Mouse (Mus musculus): Measurements from ENCODE around the gene Celf6. TPM values are rescaled to one million over a fixed set of nuclear protein-coding genes. Genes with fewer than 3 reads are reported as not detected.

Gene Celf6
- polyA plus RNA-seq, 1 experiment, result 28.3 TPM

DNA sequence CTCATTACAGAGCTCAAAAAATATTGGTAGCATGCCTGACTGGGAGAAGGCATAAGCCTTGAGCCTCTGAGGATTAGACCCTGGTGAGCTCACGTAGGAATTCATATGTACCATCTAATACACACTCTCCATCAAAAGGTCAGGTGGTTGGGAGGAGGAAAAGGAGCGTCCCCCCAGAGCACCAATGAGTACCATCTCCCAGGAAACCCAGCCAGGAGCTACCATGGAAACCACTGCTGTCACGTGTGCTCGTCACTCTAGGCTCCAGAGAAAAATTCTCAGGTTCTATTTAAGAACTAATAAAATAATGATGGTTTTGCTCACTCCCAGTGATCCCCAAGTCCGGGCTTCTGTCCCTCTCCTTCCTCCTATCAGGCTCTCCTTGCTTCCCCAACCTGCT is 10.5 kb downstream of the Celf6 start:
- no peak for TF ChIP-seq CTCF (IDR thresholded peaks at IDR 0.05; ENCODE audit: borderline replicate concordance, extremely low read depth, insufficient read depth, insufficient read length)
- no peak for TF ChIP-seq POLR2A (IDR thresholded peaks at IDR 0.05; ENCODE audit: borderline replicate concordance, extremely low read depth, insufficient read depth, insufficient read length, poor library complexity, severe bottlenecking)
- peak; percentile 82 for DNase-seq (ENCODE audit: low read depth)

- peak; percentile 95 for DNase-seq (ENCODE audit: low read depth)
- TF ChIP-seq CTCF (IDR thresholded peaks at IDR 0.05; ENCODE audit: borderline replicate concordance, extremely low read depth, insufficient read depth, insufficient read length) (no peak), POLR2A (IDR thresholded peaks at IDR 0.05; ENCODE audit: borderline replicate concordance, extremely low read depth, insufficient read depth, insufficient read length, poor library complexity, severe bottlenecking) (no peak)
Measured at GRCm38 (mm10) chr9:59588710-59589671, 11.3 kb downstream of the Celf6 start.

- no peak for TF ChIP-seq CTCF (IDR thresholded peaks at IDR 0.05; ENCODE audit: borderline replicate concordance, extremely low read depth, insufficient read depth, insufficient read length)
- TF ChIP-seq POLR2A (IDR thresholded peaks at IDR 0.05; ENCODE audit: borderline replicate concordance, extremely low read depth, insufficient read depth, insufficient read length, poor library complexity, severe bottlenecking), result no peak
- DNase-seq (ENCODE audit: low read depth), result no peak
Measured at GRCm38 (mm10) chr9:59589703-59590439, 12.2 kb downstream of the Celf6 start.

DNA sequence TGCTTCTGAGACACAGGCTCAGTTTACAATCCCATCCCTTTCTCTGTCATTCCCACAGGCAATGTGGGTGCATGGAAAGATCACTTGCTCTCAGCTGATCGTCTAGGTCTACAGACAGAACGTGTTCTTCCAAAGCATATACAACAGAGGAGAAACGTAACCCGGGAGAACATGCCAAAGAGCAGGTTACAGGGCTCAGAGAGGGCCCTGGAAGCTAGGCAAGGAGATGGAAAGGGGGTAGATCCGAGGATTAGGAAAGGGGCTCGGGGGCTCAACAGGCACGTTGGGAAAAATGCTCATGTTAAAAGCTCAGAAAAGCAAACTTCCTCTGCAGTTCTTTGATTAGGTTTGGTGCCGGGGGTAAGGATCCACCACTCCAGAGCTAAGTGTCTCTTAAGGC is 23.9 kb downstream of the Celf6 start:
- TF ChIP-seq POLR2A (IDR thresholded peaks at IDR 0.05; ENCODE audit: borderline replicate concordance, extremely low read depth, insufficient read depth, insufficient read length, poor library complexity, severe bottlenecking) (no peak), CTCF (IDR thresholded peaks at IDR 0.05; ENCODE audit: borderline replicate concordance, extremely low read depth, insufficient read depth, insufficient read length) (no peak)

DNA sequence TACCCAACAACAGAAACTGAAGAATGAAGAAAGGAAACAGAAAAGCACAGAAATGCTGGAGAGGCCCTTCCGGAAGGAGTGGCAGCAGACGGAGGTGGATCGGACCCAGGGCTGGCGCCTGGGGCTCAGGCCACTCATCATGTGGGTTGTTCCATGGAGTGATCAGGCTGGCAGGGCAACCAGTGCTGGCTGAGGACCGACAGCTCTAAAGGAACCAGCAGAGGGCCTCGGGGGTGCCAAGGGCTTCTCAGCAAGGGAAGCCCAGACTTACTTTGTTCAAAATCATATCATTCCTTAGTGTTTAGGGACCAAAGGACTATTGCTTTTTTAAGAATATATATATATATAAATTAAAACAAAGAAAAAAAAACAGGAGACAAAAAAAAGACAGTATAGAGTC is 28.2 kb downstream of the Celf6 start:
- TF ChIP-seq CTCF (IDR thresholded peaks at IDR 0.05; ENCODE audit: borderline replicate concordance, extremely low read depth, insufficient read depth, insufficient read length), result 0 out of 2 replicates have a peak, but pooled peaks have one; percentile 10
- no peak for TF ChIP-seq POLR2A (IDR thresholded peaks at IDR 0.05; ENCODE audit: borderline replicate concordance, extremely low read depth, insufficient read depth, insufficient read length, poor library complexity, severe bottlenecking)

More for the DNA sequence above, 23.9 kb downstream of the Celf6 start:
- DNase-seq (ENCODE audit: low read depth), result no peak

DNA sequence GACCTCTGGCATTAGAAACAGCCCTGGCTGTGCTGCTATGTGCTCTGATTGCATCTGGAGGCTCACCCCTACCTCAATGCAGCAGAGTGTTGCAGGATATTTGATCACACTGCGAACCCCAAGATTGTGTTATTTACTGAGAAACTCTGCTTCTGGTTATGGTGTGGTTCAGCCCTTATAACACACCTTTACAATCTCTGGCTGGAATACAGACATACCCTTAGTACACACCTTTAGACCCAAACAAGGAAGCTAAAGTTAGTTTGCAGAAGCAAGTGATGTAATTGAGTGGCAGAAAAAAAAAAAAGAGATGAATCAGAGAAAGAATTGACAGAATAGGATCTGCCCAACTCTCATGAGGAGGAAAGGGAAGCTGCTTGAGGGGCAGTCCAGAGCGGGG is 33.2 kb downstream of the Celf6 start:
- DNase-seq (ENCODE audit: low read depth), result no peak
- TF ChIP-seq POLR2A (IDR thresholded peaks at IDR 0.05; ENCODE audit: borderline replicate concordance, extremely low read depth, insufficient read depth, insufficient read length, poor library complexity, severe bottlenecking), result no peak
- TF ChIP-seq CTCF (IDR thresholded peaks at IDR 0.05; ENCODE audit: borderline replicate concordance, extremely low read depth, insufficient read depth, insufficient read length), result no peak

More for the DNA sequence above, 28.2 kb downstream of the Celf6 start:
- no peak for DNase-seq (ENCODE audit: low read depth)

DNA sequence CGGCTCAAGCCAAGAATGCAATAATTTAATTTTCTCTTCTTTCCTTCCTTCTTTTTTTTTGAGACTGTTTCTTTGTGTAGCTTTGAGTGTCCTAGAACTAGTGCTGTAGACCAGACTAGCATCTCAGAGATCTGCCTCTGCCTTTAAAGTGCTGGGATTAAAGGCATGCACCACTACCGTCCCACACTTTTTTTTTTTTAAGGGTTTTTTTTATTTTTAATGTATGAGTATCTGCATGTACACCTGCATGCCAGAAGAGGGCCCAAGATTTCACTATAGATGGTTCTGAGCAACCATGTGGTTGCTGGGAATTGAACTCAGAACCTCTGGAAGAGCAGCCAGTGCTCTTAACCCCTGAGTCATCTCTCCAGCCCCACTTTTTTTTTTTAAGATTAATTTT is 38.1 kb downstream of the Celf6 start:
- TF ChIP-seq CTCF (IDR thresholded peaks at IDR 0.05; ENCODE audit: borderline replicate concordance, extremely low read depth, insufficient read depth, insufficient read length) (no peak), POLR2A (IDR thresholded peaks at IDR 0.05; ENCODE audit: borderline replicate concordance, extremely low read depth, insufficient read depth, insufficient read length, poor library complexity, severe bottlenecking) (no peak)

DNA sequence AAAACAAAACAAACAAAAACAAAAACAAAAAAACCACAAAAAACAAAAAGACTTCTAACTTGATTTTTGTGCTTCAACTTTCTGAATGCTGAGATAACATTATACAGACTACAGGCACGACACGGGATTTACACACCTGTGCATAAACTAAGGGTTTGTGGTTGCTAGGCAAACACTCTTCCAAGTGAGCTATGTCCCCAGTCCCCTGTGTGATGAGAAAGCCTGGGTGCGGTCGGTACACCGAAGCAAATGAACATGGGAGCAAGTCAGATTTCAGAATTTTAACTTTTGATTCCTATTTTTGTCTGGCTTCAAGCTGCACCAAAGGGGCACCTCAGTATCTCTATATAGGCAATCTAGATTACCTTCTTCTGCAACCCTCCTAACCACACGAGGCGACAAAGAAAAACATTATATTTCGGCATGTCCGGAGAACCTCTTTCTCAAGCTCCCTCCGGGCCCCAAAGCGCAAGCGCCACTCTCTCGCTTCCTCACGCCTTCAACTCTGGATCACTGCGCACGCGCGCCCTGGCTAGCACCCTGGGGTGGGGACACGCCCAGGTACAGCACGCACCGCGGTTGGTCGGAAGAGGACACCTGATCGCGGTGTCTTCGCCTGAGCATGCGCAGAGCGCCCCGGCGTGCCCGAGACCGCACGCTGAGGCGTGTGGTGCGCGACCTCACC is 39.0 kb downstream of the Celf6 start, which contains the start of gene Parp6:
Gene Parp6 (plus strand): TSS at position 663 of the 685 bp plus-strand sequence.
- peak; percentile 99 for DNase-seq (ENCODE audit: low read depth)
- no peak for TF ChIP-seq CTCF (IDR thresholded peaks at IDR 0.05; ENCODE audit: borderline replicate concordance, extremely low read depth, insufficient read depth, insufficient read length)
- no peak for TF ChIP-seq POLR2A (IDR thresholded peaks at IDR 0.05; ENCODE audit: borderline replicate concordance, extremely low read depth, insufficient read depth, insufficient read length, poor library complexity, severe bottlenecking)

More for the DNA sequence above, 38.1 kb downstream of the Celf6 start:
- DNase-seq (ENCODE audit: low read depth), result no peak

GRCm38 (mm10) chr9:59617307-59617973 is 39.7 kb downstream of the Celf6 start:
- TF ChIP-seq POLR2A (IDR thresholded peaks at IDR 0.05; ENCODE audit: borderline replicate concordance, extremely low read depth, insufficient read depth, insufficient read length, poor library complexity, severe bottlenecking) (peak; percentile 74; the same call in 1 of the 2 replicates), CTCF (IDR thresholded peaks at IDR 0.05; ENCODE audit: borderline replicate concordance, extremely low read depth, insufficient read depth, insufficient read length) (no peak)
- DNase-seq (ENCODE audit: low read depth), result no peak

GRCm38 (mm10) chr9:59638372-59638771 is 60.7 kb downstream of the Celf6 start:
- no peak for TF ChIP-seq POLR2A (IDR thresholded peaks at IDR 0.05; ENCODE audit: borderline replicate concordance, extremely low read depth, insufficient read depth, insufficient read length, poor library complexity, severe bottlenecking)
- no peak for TF ChIP-seq CTCF (IDR thresholded peaks at IDR 0.05; ENCODE audit: borderline replicate concordance, extremely low read depth, insufficient read depth, insufficient read length)
- no peak for DNase-seq (ENCODE audit: low read depth)
